Mouse (Mus musculus): ENCODE measurements around the gene Aup1. TPM values are rescaled to one million over a fixed set of nuclear protein-coding genes. Genes with fewer than 3 reads are reported as not detected.

Gene Aup1
- 271 and 276 TPM in 2 replicates for polyA plus RNA-seq (2012; rRNA removed)

- peak; percentile 96 to 97 for DNase-seq
- no peaks in the 10 kb centered on the region for H3K27me3 ChIP-seq (ENCODE audit: control insufficient read depth, insufficient read depth, low read length)
- peaks cover 14% of the 10 kb centered on the region for H3K4me1 ChIP-seq (ENCODE audit: control insufficient read depth, insufficient read depth, low read length)
- H3K27ac ChIP-seq (ENCODE audit: insufficient read depth, low read length), result peak within 1 kb of the TSS; percentile 77
- peak; percentile 70; the same call in 1 of the 2 replicates for TF ChIP-seq POLR2A (IDR thresholded peaks at IDR 0.05; ENCODE audit: borderline replicate concordance, insufficient read depth, low read length)
- no peak for TF ChIP-seq CTCF (IDR thresholded peaks at IDR 0.05; ENCODE audit: borderline replicate concordance, insufficient read depth, low read depth, low read length)
- under 1% methylated on average over 64 of the region's 64 CpGs for WGBS
- peak within 1 kb of the TSS; percentile 83 for H3K4me3 ChIP-seq (replicated peaks; ENCODE audit: insufficient read depth, low read depth, low read length)
Observed at GRCm38 (mm10) chr6:83054074-83054851, at the start of gene Aup1. TSS of gene Aup1 (plus strand) at chr6:83054521.

- no peak overlapping the region for H3K27ac ChIP-seq (ENCODE audit: insufficient read depth, low read length)
- no peak for DNase-seq
- TF ChIP-seq POLR2A (IDR thresholded peaks at IDR 0.05; ENCODE audit: borderline replicate concordance, insufficient read depth, low read length) (no peak), CTCF (IDR thresholded peaks at IDR 0.05; ENCODE audit: borderline replicate concordance, insufficient read depth, low read depth, low read length) (no peak)
- 48% methylated on average over 7 of the region's 7 CpGs for WGBS
- no peaks in the 10 kb centered on the region for H3K27me3 ChIP-seq (ENCODE audit: control insufficient read depth, insufficient read depth, low read length)
- H3K4me1 ChIP-seq (ENCODE audit: control insufficient read depth, insufficient read depth, low read length), result no peaks in the 10 kb centered on the region
- H3K4me3 ChIP-seq (replicated peaks; ENCODE audit: insufficient read depth, low read depth, low read length), result no peak overlapping the region
Observed at GRCm38 (mm10) chr6:83004872-83005271, 49.4 kb upstream of the Aup1 start.

GRCm38 (mm10) chr6:83005444-83006011 is 48.8 kb upstream of the Aup1 start:
- TF ChIP-seq POLR2A (IDR thresholded peaks at IDR 0.05; ENCODE audit: borderline replicate concordance, insufficient read depth, low read length) (no peak), CTCF (IDR thresholded peaks at IDR 0.05; ENCODE audit: borderline replicate concordance, insufficient read depth, low read depth, low read length) (no peak)
- 81% methylated on average over 10 of the region's 10 CpGs for WGBS
- Histone ChIP-seq H3K27ac (ENCODE audit: insufficient read depth, low read length) (no peak overlapping the region), H3K4me3 (replicated peaks; ENCODE audit: insufficient read depth, low read depth, low read length) (no peak overlapping the region), H3K27me3 (ENCODE audit: control insufficient read depth, insufficient read depth, low read length) (no peaks in the 10 kb centered on the region), H3K4me1 (ENCODE audit: control insufficient read depth, insufficient read depth, low read length) (no peaks in the 10 kb centered on the region)
- DNase-seq, result no peak

GRCm38 (mm10) chr6:83006114-83006513 is 48.2 kb upstream of the Aup1 start:
- H3K4me3 ChIP-seq (replicated peaks; ENCODE audit: insufficient read depth, low read depth, low read length), result no peak overlapping the region
- H3K27me3 ChIP-seq (ENCODE audit: control insufficient read depth, insufficient read depth, low read length), result no peaks in the 10 kb centered on the region
- no peak overlapping the region for H3K27ac ChIP-seq (ENCODE audit: insufficient read depth, low read length)
- DNase-seq, result no peak
- no peaks in the 10 kb centered on the region for H3K4me1 ChIP-seq (ENCODE audit: control insufficient read depth, insufficient read depth, low read length)
- no peak for TF ChIP-seq POLR2A (IDR thresholded peaks at IDR 0.05; ENCODE audit: borderline replicate concordance, insufficient read depth, low read length)
- TF ChIP-seq CTCF (IDR thresholded peaks at IDR 0.05; ENCODE audit: borderline replicate concordance, insufficient read depth, low read depth, low read length), result no peak
- WGBS, result 81% methylated on average over 6 of the region's 6 CpGs

GRCm38 (mm10) chr6:83008659-83009058 is 45.7 kb upstream of the Aup1 start:
- no peak for DNase-seq
- Histone ChIP-seq H3K4me3 (replicated peaks; ENCODE audit: insufficient read depth, low read depth, low read length) (no peak overlapping the region), H3K4me1 (ENCODE audit: control insufficient read depth, insufficient read depth, low read length) (no peaks in the 10 kb centered on the region), H3K27ac (ENCODE audit: insufficient read depth, low read length) (no peak overlapping the region), H3K27me3 (ENCODE audit: control insufficient read depth, insufficient read depth, low read length) (no peaks in the 10 kb centered on the region)
- 75% methylated on average over 3 of the region's 3 CpGs for WGBS
- TF ChIP-seq CTCF (IDR thresholded peaks at IDR 0.05; ENCODE audit: borderline replicate concordance, insufficient read depth, low read depth, low read length), result no peak

- no peaks in the 10 kb centered on the region for H3K27me3 ChIP-seq (ENCODE audit: control insufficient read depth, insufficient read depth, low read length)
- H3K4me1 ChIP-seq (ENCODE audit: control insufficient read depth, insufficient read depth, low read length), result no peaks in the 10 kb centered on the region
- DNase-seq, result no peak
- no peak overlapping the region for H3K4me3 ChIP-seq (replicated peaks; ENCODE audit: insufficient read depth, low read depth, low read length)
- TF ChIP-seq POLR2A (IDR thresholded peaks at IDR 0.05; ENCODE audit: borderline replicate concordance, insufficient read depth, low read length), result no peak
- no peak for TF ChIP-seq CTCF (IDR thresholded peaks at IDR 0.05; ENCODE audit: borderline replicate concordance, insufficient read depth, low read depth, low read length)
- WGBS, result 64% methylated on average over 7 of the region's 7 CpGs
- no peak overlapping the region for H3K27ac ChIP-seq (ENCODE audit: insufficient read depth, low read length)
Observed at GRCm38 (mm10) chr6:83010010-83010409, 44.3 kb upstream of the Aup1 start.

GRCm38 (mm10) chr6:83011255-83011654 is 43.1 kb upstream of the Aup1 start:
- 80% methylated on average over 7 of the region's 7 CpGs for WGBS
- H3K27ac ChIP-seq (ENCODE audit: insufficient read depth, low read length), result no peak overlapping the region
- no peak overlapping the region for H3K4me3 ChIP-seq (replicated peaks; ENCODE audit: insufficient read depth, low read depth, low read length)
- no peak for DNase-seq
- H3K4me1 ChIP-seq (ENCODE audit: control insufficient read depth, insufficient read depth, low read length), result no peaks in the 10 kb centered on the region
- no peak for TF ChIP-seq POLR2A (IDR thresholded peaks at IDR 0.05; ENCODE audit: borderline replicate concordance, insufficient read depth, low read length)
- no peak for TF ChIP-seq CTCF (IDR thresholded peaks at IDR 0.05; ENCODE audit: borderline replicate concordance, insufficient read depth, low read depth, low read length)
- H3K27me3 ChIP-seq (ENCODE audit: control insufficient read depth, insufficient read depth, low read length), result no peaks in the 10 kb centered on the region

GRCm38 (mm10) chr6:83011756-83012155 is 42.6 kb upstream of the Aup1 start:
- TF ChIP-seq POLR2A (IDR thresholded peaks at IDR 0.05; ENCODE audit: borderline replicate concordance, insufficient read depth, low read length), result no peak
- no peak for TF ChIP-seq CTCF (IDR thresholded peaks at IDR 0.05; ENCODE audit: borderline replicate concordance, insufficient read depth, low read depth, low read length)
- Histone ChIP-seq H3K4me1 (ENCODE audit: control insufficient read depth, insufficient read depth, low read length) (no peaks in the 10 kb centered on the region), H3K27ac (ENCODE audit: insufficient read depth, low read length) (no peak overlapping the region), H3K4me3 (replicated peaks; ENCODE audit: insufficient read depth, low read depth, low read length) (no peak overlapping the region), H3K27me3 (ENCODE audit: control insufficient read depth, insufficient read depth, low read length) (no peaks in the 10 kb centered on the region)
- DNase-seq, result no peak
- WGBS, result 78% methylated on average over 6 of the region's 6 CpGs
